Mouse (Mus musculus) liver, embryonic 14.5 days (tissue): ENCODE results near the gene Ltbp1.

Experiments
- CTCF ChIP-seq: IDR thresholded peaks from 2 replicates; pipeline ENCODE4 v1.5.1; 2016; ENCODE audit warnings: antibody characterized with exemption, low read depth, control low read depth
- EP300 ChIP-seq: IDR thresholded peaks from 2 replicates; pipeline ENCODE4 v1.6.1; 2016; ENCODE audit warnings: antibody characterized with exemption, low read depth

DNA sequence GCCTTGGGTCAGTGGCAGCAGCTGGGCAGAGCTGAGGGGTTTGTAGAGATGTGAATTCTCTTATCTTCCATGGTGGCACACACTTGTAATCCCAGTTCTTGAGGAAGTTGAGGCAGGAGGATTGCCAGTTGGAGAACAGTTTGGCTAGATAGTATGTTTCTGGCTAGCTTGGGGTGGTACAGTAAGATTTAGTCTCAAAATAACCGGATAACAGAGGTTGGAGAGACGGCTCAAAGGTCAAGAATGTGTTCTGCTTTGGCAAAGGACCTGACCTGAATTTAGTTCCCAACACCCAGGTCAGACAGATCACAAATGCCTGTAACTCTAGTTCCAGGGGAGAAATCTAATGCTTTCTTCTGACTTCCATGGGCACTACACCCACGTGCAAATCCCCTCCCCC, 15.3 kb downstream of the Ltbp1 start:
- TF ChIP-seq CTCF (no peak), EP300 (no peak)
